Mouse (Mus musculus) right cerebral cortex, postnatal 10 days (tissue): ENCODE data around the gene Fyn.

ENCODE experiments used
- DNase-seq, 2 experiments: peaks; one replicate each; pipeline ENCODE4 v3.0.0; 2021; ENCODE audit warnings: low spot score in 2 of 2

Fyn gene

DNA sequence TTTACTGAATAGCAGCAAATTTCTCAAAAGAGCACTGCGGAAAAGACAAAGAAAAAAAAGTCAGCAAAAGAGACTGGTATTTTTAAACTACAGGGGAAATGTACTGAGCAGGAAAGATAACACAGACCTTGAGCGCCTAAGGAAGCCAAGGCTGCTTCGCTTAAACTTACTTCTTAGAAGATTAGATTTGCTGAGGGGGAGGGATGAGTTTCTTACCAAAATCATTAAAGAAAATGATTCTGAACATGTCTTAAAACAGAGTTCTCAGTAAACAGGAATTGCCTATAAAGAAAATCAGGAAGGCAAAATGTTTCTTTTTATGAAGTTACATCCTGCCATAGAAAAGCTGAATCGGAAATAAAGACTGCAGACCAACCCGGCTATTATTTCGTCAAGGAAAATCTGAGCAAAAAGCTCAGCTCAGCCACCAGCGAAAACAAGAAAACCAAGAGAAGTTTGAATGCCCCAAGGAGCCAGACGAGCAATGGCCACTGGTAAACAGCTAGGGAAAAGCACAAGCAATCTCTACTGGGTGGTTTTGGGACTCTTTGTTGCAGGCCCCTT is at the start of gene Fyn:
Gene Fyn (plus strand): TSS at position 284 of the 564 bp plus-strand sequence.
- DNase-seq: no peak

DNA sequence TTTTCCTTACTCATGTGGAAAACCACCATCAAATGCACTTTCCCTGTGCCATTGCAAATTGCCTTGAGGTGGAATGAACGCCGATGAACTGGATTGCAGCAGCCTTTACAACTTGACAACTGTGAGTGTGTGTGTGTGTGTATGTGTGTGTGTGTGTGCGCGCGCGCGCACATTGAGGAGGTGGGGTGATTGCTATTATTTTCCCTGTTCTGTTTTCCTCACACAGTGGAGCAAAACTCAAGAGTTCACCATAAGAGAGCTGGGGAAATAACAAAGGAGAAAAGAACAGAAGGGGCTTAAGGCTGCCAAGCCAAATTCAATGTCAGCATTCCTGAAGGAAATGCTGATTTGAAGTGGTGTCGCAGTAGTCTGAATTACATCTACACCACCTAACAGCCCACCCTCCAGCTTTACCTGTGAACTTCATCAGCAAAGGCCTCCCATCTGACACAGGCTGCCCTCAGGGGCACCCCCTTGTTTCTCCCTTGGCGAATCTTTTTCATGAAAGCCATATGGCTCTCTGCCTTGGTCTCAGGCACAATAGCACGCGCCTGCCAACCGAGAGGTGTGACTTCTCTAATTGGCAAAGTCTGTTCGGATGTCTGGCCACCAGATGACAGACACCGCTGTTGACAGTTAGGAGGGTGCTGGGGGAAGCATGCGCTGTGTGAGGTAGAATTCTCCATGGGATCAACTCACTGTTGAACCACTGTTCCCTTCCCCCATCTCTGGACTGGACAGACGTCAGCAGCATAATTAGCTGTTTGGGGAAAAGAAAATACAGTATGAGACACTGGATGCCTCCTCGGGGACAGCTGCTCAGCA is 47.6 kb upstream of the Fyn start:
- DNase-seq: peak; percentile 46 to 59

DNA sequence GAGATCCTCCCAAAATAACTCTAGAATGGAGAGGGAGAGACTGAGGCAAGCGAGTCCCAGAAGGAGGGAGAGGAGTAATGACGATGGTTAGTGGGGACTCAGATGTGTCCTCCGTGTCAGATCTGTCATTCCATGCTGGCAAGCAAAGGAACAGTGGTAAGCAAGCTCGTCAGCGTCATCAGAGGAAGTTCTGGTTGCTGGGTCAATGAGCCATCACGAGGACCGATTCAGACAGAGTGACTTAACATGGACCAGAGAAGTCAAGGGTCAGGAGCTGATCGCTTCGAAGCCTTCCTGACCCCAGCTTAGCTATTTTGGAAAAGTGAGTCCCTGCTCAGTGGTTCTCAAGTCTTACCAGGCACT is 47.1 kb upstream of the Fyn start:
- no peak for DNase-seq

DNA sequence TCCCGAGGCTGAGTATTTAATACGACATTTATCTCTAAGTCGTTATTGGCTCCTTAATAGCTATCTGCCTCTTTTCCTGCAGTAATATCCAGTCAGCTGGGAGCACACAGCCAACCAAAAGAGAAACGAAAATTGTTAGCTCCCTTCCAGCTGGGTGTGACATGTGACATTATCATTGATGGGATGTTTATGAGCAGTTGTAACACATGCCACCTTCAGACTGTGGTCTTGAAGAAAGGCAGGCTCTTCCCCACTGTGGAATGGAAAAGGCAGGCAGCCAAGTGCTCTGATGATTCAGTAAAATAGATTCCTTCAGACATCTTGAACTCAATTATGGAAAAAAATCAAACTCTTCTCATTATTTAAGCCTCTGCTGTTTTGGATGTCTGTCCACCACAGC is 46.5 kb upstream of the Fyn start:
- no peak for DNase-seq

DNA sequence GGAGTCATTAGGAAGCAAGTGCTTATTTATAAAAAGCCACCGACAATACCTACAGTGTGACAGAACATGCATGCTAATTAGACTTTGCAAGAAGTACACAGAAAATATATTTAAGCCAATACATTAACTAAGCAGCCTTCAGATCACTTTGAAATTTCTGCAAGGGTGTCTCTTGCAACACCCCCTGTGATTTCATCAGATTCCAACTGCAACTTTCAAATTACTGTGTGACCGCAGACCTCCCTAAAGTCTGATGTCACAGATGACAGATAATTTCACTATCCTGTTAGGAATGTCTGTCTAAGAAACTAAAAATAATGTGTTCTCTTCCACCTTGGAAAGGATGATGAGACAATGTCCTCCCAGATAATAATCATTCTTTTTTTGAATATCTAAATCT is 44.4 kb upstream of the Fyn start:
- no peak for DNase-seq

DNA sequence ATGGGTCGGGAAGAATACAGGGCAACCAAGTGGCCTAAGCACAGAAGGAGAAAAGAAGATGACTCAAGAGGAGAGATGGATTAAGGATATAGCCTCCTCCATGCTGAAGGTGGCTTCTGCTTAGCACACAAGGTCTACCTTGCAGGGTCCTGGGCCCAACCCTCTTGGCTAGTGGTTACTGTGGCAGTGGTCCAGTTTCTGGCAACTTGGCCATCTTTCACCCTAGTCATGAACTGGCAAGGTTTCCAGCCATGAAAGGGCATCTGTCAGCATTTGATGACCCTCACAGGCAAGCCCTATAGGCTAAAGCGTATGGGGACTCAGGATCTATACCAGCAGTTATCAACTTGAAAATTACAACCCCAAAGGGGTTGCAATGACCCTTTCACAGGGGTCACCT is 40.0 kb upstream of the Fyn start:
- peak in 1 of 2 experiments; percentile 19 for DNase-seq

DNA sequence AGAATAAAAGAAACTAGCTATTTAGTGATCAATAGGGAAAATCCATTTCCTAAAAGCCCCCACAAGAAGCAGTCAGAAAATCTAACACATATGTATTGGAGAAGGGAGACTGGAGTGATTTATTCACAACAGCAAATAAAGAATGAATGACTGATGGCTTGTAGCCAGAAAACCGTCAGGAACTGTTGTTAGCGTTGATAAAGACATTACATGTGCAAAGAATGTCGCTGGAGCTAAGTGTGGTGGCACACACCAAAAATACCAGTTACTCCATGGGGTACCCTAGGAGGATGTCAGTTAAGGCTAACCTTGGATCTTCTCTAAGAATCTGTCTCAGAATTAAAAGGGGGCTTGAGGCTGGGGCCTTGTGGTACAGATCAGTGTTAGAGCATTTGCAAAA is 34.3 kb upstream of the Fyn start:
- no peak for DNase-seq

DNA sequence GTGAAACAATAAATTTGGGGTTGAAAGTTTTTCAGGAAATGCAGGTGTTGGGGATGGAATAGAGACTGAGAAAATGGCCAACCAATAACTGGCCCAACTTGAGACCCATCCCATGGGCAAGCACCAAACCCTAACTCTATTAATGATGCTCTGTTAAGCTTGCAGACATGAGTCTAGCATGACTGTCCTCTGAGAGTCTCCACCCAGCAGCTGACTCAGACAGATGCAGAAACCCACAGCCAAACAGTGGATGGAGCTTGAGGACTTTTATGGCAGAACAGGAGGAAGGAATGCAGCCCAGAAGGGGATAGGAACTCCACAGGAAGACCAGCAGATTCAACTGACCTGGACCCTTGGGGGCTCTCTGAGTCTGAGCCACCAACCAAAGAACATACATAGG is 32.8 kb upstream of the Fyn start:
- DNase-seq: no peak

DNA sequence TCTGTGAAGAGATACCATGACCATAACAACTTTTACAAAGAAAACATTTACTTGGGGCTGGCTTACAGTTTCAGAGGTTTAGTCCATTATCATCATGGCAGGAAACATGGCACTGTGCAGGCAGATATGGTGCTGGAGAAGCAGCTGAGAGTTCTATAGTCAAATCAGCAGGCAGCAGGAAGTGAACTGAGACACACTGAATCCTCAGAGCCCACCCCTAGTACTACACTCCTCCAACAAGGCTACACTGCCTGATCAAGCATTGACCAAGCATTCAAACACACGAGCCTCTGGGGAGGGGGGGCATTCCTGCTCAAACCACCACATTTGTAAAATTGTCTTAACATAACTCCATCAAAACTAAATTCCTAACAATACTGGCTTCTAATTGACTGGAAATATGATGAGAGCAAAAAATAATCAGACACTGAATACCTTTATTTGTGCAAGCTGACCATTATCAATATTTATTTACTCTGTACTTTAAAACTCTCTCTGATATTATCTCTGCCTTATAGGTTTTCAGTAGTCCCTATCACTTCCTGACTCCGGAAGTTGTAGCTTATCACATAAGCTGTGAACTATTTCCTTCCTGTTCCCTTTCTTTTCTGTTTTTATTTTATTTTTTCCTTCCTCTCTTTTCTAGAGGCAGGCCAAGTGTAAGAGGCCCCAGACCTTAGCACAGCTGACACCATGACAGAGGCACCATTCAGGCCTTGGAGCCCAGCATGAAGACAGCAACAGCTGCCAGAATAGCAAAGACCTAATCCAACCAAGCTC is 29.3 kb upstream of the Fyn start:
- DNase-seq: no peak

DNA sequence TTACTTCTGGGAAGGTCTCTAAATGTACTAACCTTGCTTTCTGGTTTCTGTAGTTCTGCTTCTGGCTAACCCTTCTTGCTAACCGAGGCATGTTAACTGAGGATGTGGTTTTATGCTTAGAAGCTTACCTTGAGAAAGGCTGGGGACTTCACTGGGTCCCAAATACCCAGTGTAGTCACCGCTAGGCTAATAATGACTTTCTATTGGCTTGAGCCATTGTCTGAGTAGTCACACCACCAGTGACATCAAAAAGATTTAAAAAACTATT is 28.8 kb upstream of the Fyn start:
- DNase-seq: no peak

DNA sequence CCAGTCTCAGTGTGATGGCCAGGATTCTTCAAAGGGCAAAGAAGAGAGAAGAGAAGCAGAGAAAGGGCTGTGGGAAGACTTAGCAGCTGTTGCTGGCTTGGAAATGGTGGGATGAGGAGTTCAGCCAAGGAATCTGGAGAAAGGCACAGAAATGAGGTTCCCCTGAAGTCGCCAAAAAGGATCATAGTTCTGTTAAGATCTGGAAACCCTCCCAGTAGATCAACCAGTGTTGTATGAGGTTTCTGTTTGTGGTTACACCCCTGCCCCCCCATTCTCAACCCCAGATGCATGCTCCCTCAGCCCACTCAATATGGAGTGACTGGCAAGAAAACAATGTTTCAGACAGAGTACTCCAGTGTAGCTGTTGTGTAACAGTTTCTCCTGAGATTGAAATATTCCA is 25.1 kb upstream of the Fyn start:
- DNase-seq: no peak

DNA sequence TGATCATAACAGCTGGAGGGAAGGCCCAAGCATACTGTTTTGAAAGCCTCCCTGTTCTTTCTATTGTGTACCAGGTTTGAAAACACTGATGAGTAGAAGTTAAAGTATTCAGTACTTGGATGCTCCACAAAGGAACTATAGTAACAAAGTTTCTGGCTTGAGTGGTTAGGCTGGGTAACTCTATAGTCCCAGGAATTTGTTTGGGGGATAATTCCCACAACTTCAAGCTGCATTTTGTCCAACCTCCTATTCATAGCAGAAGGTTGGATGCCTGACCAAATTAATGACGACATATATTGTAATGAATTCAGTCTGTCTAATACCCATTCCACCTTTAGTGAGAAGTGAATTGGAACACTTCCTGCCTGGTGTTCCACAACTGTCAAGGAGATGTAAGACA is 22.7 kb upstream of the Fyn start:
- no peak for DNase-seq

DNA sequence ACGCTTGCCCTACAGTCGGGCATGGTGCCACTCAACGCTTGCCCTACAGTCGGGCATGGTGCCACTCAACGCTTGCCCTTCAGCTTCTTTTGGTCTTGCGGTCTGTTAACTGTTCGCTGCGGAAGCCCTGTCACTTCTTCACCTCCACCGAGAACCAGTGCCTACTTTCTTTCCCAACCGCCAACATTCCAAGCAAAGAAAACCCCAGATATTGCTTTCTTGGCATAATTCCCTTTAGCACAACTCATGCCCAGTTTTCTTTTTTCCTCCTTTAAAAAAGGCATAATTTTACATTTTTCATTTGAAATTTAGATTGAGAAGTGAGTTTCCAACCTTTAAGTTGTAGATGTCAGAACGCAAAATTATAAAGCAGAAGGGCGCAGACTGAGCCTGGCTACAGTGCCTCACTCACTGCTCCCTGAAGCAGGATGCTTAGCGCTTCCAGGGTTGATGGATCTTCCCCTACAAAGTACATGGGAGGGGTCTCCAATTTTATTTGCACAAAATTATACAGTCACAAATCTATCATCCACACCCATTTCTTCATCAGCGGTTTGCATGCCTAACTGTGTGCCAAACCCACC is 18.8 kb upstream of the Fyn start:
- DNase-seq: no peak

DNA sequence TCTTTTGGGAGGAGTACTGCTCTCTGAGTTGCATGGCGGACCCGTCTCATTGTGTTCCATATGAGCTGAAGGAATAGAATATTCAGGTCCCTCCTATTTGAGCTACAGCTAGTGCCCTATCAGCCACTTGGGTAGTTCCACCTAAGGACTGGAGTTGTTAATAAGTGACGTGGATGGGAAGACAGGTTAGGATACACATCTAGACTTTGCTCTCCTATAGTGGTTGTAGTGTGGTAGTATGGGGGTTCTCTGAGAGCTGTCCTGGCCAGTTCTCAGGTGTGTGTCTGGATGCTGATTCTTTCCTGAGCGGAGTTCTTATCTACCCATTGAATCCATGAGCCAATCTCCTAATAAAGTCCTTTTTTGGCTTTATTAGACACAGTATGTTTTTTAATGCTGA is 4.5 kb upstream of the Fyn start:
- DNase-seq: no peak

DNA sequence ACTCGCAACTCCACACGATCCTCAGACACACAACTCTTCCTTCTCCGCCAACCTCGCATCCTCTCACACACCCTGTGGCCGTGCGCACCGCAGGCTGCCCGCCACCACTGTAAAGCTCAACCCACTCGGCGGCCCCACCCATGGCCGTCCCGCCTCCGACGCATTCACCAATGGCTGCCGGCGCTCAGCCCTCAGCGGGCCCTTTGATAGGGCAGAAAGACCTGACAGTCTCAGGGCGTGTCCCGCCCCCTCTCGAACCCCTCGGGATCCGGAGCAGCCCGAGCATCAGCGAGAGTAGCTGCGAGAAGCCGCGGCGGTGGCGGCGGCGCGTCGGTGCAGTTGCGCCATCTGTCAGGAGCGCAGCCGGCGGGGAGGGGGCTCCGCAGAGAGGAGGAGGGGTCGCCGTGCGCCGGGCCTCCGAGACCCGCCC is 862 bp downstream of the Fyn start:
- DNase-seq: peak; percentile 99

DNA sequence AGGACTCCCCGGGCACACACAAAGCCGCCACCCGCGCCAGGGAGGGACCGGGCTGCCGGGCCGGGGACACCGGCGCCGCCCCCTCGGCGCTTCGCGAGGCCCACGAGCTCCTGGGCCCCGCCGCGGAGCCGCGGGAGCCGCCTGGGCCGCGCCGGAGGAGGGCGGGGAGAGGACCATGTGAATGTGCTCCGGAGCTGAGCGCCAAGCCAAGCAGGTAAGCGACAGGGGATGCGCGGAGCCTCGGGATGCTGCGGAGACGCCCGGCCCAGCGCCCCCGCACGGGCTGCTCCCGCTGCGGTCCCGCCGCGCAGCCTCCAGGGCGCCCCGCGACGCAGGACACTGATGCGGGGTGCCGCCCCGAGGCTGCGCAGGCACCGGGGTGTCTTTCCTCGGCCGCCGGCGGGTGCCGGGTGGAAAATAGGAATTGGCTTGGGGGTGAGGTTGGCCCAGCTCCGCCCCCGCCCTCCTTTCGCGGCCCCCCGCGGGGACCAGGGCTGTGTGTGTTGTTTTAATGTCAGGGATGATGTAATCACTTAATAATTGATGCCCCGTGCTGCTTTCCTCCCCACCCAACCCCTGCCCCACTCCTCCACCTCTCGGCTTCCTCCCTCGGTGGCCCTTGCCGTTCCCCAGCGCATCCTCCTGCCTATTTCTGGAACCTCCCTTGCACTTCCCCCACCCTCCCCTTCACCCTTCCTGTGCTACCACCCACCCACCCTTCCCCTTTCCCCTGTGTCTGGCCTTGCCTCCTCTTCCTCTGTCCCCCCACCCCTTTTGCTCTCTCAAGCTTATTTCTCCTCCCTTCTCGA is 1.5 kb downstream of the Fyn start:
- peak; percentile 58 to 67 for DNase-seq

DNA sequence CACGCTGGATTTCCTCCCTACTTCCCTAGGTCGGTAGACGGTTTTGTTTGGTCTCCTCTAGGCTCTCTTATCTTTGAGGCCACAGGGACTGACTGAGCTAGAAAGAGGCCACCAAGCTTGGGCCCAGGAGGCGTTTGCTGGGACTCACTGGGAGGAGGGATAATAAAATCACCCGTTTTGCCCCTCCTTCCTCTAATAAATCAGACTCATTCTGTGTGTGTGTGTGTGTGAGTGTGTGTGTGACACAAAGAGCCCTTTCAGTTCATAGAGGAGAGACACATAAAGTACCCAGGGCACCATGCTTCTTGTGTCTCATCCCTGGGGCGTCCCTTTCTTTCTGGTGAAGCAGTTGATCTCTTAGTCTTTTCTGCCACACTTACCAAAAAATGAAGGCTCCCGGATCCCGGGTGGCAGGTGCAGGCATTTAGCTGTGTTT is 2.1 kb downstream of the Fyn start:
- no peak for DNase-seq

DNA sequence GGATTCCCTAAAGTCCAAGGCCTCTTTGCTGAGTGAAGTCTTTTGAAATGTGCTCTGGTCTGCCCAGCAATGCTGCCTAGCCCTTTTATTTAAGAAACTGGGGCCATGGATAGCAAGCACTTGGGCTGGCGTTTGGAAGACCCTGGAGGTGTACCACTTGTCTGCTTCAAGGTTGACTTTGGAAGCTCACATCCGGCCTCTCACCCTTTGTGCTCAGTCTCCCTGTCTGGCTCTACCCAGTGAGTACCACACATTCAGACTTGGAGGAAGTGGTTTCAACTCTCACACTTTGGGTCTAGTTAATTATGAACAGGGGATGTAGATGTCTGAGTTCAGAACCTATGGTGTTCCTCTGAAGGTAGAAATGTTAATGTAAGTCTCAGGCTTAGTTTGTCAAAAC is 2.8 kb downstream of the Fyn start:
- no peak for DNase-seq

DNA sequence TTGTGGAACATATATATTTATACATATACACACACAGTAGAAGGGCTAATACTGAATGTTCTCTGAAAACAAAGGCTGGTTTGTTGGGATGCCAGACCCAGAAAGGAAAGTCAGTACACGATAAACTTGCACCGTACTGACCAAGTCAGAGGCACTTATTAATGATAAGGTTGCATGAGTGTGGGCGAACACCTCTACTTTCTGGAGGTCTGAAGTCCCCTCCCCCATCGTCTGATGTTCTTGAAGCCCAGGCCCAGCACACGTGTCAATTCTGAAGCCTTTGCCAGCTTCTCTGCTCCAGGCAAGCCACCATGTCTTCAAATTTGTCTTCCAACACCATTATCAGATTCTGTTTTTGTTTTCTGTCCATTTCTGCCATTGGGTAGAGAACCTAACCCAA is 3.3 kb downstream of the Fyn start:
- no peak for DNase-seq

DNA sequence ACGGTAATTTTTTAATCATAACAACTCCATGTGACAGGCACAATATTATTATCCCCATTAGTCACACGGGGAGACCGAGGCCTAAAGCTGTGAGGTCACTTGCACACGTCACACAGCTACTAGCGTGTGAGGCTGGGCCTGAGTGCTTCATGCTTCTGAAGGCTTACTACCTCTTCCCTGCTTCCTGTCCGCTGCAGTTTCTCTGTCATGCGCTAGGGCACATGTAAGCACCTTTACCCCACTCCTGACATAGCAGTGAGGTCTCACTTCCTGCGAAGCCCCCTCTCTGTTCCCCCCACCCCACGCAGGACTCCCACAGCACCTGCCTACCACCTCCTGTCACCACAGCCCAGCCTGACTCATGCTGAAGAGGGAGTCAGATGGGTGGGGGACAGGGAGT is 8.0 kb downstream of the Fyn start:
- no peak for DNase-seq

DNA sequence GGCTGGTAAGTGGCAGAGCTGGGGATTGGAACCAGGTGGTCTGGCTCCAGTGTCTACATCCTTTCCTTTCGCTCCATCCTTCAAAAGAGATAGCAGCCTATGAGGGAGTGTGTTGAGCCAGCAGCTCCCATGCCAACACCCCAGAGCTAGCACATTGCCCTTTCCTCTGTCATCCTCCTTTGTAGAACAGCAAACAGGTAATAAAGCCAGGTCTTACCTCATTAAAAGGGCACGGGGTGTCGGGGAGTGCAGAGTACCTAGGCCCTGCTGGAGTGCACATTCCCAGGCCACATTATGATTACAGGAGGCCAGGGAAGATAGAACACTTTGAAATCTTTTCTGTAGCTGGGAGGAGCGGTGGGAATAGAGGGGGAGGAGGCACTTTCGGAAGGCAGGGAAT is 8.6 kb downstream of the Fyn start:
- no peak for DNase-seq

DNA sequence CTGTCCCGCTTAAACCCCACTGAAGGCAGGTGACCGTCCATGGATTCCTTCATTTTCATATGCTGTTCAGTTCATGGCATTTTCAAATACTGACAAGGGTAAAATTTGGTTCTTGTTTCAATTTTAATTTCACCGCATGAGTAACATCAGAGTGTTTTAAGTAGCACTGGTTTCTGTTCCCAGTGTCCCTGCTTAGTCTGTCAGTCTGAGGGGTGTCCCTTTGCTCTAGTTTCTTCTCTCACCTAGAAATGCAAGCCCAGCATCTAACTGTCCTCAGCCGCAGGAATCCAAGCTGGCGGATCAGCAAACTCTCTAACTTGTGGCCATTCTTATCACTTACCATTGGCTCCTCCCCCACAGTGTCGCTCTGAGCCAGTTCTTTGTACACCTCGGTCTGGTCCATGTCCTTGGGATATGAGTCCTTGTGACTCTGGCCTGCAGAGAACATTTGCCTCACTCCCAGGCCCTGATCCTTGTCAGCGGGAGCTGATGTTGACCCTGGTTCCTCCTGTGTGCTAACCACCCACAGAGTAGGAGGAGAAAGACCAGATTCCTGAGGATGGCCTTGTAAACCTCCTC is 9.5 kb downstream of the Fyn start:
- DNase-seq: no peak
